8 mouse cellular contexts compared by ENCODE assay signal in genomic region chr4:137676057-137676456, GRCm38 (mm10). TPM values are rescaled to one million over a fixed set of nuclear protein-coding genes. Genes with fewer than 3 reads are reported as not detected.
A peak's percentile ranks its signal among the peaks of the same experiment; 100 is the strongest.
DNase-seq lines count a peak whose midpoint lies in the region; ATAC-seq and TF ChIP-seq lines count a peak whose summit lies in the region.

No protein-coding gene starts in this region.

- WGBS in liver, embryonic 12.5 days (ENCODE audit: insufficient replicate concordance): 12% methylated on average over 11 of the region's 11 CpGs
- WGBS in forebrain, embryonic 16.5 days: 8% methylated on average over 11 of the region's 11 CpGs
- 6% methylated on average over 11 of the region's 11 CpGs for WGBS in intestine, embryonic 14.5 days
- WGBS in liver, embryonic 14.5 days (ENCODE audit: insufficient replicate concordance): 10% methylated on average over 11 of the region's 11 CpGs
- WGBS in neural tube, embryonic 14.5 days: 10% methylated on average over 11 of the region's 11 CpGs

- H3K36me3 ChIP-seq in liver, embryonic 12.5 days: no peaks in the 10 kb centered on the region
- no peaks in the 10 kb centered on the region for H3K36me3 ChIP-seq in forebrain, embryonic 16.5 days (ENCODE audit: control insufficient read depth, insufficient read depth)
- no peaks in the 10 kb centered on the region for H3K36me3 ChIP-seq in intestine, embryonic 14.5 days (ENCODE audit: control insufficient read depth, insufficient read depth, low read length)
- H3K36me3 ChIP-seq in liver, embryonic 14.5 days (replicated peaks; ENCODE audit: control insufficient read depth, insufficient read depth, low read depth): no peaks in the 10 kb centered on the region
- H3K36me3 ChIP-seq in neural tube, embryonic 14.5 days (ENCODE audit: control insufficient read depth, insufficient read depth, low read length): no peaks in the 10 kb centered on the region

- no peak for ATAC-seq in liver, embryonic 12.5 days
- peak; percentile 26; the same call in 1 of the 2 replicates for ATAC-seq in forebrain, embryonic 16.5 days
- ATAC-seq in intestine, embryonic 14.5 days (replicated peaks; ENCODE audit: low FRiP score, low TSS enrichment, low read depth): 0 out of 2 replicates have a peak, but pooled peaks have one; percentile 36
- no peak for ATAC-seq in liver, embryonic 14.5 days (ENCODE audit: insufficient read depth)
- peak; percentile 26; the same call in 1 of the 2 replicates for ATAC-seq in neural tube, embryonic 14.5 days (ENCODE audit: low read depth)

- no peak overlapping the region for H3K27ac ChIP-seq in liver, embryonic 12.5 days
- no peak overlapping the region for H3K27ac ChIP-seq in forebrain, embryonic 16.5 days (ENCODE audit: low read length)
- no peak overlapping the region for H3K27ac ChIP-seq in intestine, embryonic 14.5 days (ENCODE audit: low read depth)
- H3K27ac ChIP-seq in liver, embryonic 14.5 days: no peak overlapping the region
- no peak overlapping the region for H3K27ac ChIP-seq in neural tube, embryonic 14.5 days (ENCODE audit: low read depth, low read length)

- peaks cover 73% of the 10 kb centered on the region for H3K27me3 ChIP-seq in liver, embryonic 12.5 days (replicated peaks)
- H3K27me3 ChIP-seq in forebrain, embryonic 16.5 days (replicated peaks; ENCODE audit: control insufficient read depth, insufficient read depth, low read length): no peaks in the 10 kb centered on the region
- H3K27me3 ChIP-seq in intestine, embryonic 14.5 days (replicated peaks; ENCODE audit: control insufficient read depth, insufficient read depth, low read length): peaks cover 18% of the 10 kb centered on the region
- peaks cover 3% of the 10 kb centered on the region for H3K27me3 ChIP-seq in liver, embryonic 14.5 days (ENCODE audit: control insufficient read depth, insufficient read depth, low read length)
- no peaks in the 10 kb centered on the region; the same call in 1 of the 2 replicates for H3K27me3 ChIP-seq in neural tube, embryonic 14.5 days (ENCODE audit: control insufficient read depth, insufficient read depth, low read length)

- H3K4me2 ChIP-seq in liver, embryonic 12.5 days: no peak overlapping the region
- peak overlapping the region; percentile 13; the same call in 1 of the 2 replicates for H3K4me2 ChIP-seq in forebrain, embryonic 16.5 days (ENCODE audit: low read length)
- no peak overlapping the region for H3K4me2 ChIP-seq in intestine, embryonic 14.5 days (ENCODE audit: low read length)
- no peak overlapping the region for H3K4me2 ChIP-seq in liver, embryonic 14.5 days (ENCODE audit: low read depth)
- H3K4me2 ChIP-seq in neural tube, embryonic 14.5 days (ENCODE audit: low read depth, low read length): no peak overlapping the region

- H3K9ac ChIP-seq in liver, embryonic 12.5 days: no peak overlapping the region
- no peak overlapping the region; the same call in 1 of the 2 replicates for H3K9ac ChIP-seq in forebrain, embryonic 16.5 days (replicated peaks; ENCODE audit: low read depth, low read length)
- no peak overlapping the region for H3K9ac ChIP-seq in intestine, embryonic 14.5 days (ENCODE audit: low read length)
- H3K9ac ChIP-seq in liver, embryonic 14.5 days (replicated peaks): no peak overlapping the region
- H3K9ac ChIP-seq in neural tube, embryonic 14.5 days (replicated peaks; ENCODE audit: low read depth, low read length): no peak overlapping the region

- H3K9me3 ChIP-seq in liver, embryonic 12.5 days (replicated peaks): no peaks in the 10 kb centered on the region
- no peaks in the 10 kb centered on the region for H3K9me3 ChIP-seq in forebrain, embryonic 16.5 days (ENCODE audit: control insufficient read depth, low read length)
- no peaks in the 10 kb centered on the region for H3K9me3 ChIP-seq in intestine, embryonic 14.5 days (ENCODE audit: control insufficient read depth, low read length)
- H3K9me3 ChIP-seq in liver, embryonic 14.5 days (ENCODE audit: control insufficient read depth, low read length): no peaks in the 10 kb centered on the region
- no peaks in the 10 kb centered on the region for H3K9me3 ChIP-seq in neural tube, embryonic 14.5 days (ENCODE audit: control insufficient read depth, low read length)

- no peak overlapping the region for H3K4me3 ChIP-seq in liver, embryonic 12.5 days
- no peak overlapping the region for H3K4me3 ChIP-seq in forebrain, embryonic 16.5 days (replicated peaks; ENCODE audit: low read length)
- H3K4me3 ChIP-seq in intestine, embryonic 14.5 days (ENCODE audit: low read depth, low read length): no peak overlapping the region
- no peak overlapping the region for H3K4me3 ChIP-seq in liver, embryonic 14.5 days (ENCODE audit: insufficient read depth in 1 of 2, low read depth in 2 of 2, low read length in 2 of 2)
- no peak overlapping the region for H3K4me3 ChIP-seq in neural tube, embryonic 14.5 days (ENCODE audit: low read depth, low read length)

- peak; percentile 90 for TF ChIP-seq CTCF in liver, embryonic 14.5 days (IDR thresholded peaks at IDR 0.05; ENCODE audit: low read depth)

- no peak for TF ChIP-seq EP300 in liver, embryonic 14.5 days (IDR thresholded peaks at IDR 0.05; ENCODE audit: low read depth)

- no peaks in the 10 kb centered on the region for H3K4me1 ChIP-seq in liver, embryonic 12.5 days
- peaks cover 24% of the 10 kb centered on the region for H3K4me1 ChIP-seq in forebrain, embryonic 16.5 days (replicated peaks; ENCODE audit: control insufficient read depth, insufficient read depth, low read length)
- H3K4me1 ChIP-seq in intestine, embryonic 14.5 days (replicated peaks; ENCODE audit: control insufficient read depth, insufficient read depth, low read length): no peaks in the 10 kb centered on the region; the same call in 1 of the 2 replicates
- no peaks in the 10 kb centered on the region for H3K4me1 ChIP-seq in liver, embryonic 14.5 days (replicated peaks; ENCODE audit: control insufficient read depth in 2 of 2, insufficient read depth in 2 of 2, low read length in 1 of 2)
- peaks cover 9% of the 10 kb centered on the region for H3K4me1 ChIP-seq in neural tube, embryonic 14.5 days (ENCODE audit: control insufficient read depth, insufficient read depth, low read length)

- peak; percentile 65 for DNase-seq in liver
- peak; percentile 77 for DNase-seq in cerebellum, adult 11-12 months
- peak; percentile 97 for DNase-seq in intestine, embryonic 14.5 days (ENCODE audit: low spot score)
- DNase-seq in liver, embryonic 14.5 days (ENCODE audit: low read depth in 3 of 3, low spot score in 3 of 3): peak in 2 of 3 experiments; percentile 17 to 23
- DNase-seq in testis, postnatal 14 days (ENCODE audit: low spot score): peak; percentile 45

RNA-seq across cellular contexts. Expression of gene Rap1gap, which starts 11.5 kb away (rescaled TPM):
- polyA plus RNA-seq in liver, embryonic 12.5 days (2016; fragmentation: Nextera tagmentation; extraction: Ambion mirVana): 2.2 and 2.3 TPM in 2 replicates
- 35.4 and 51.6 TPM in 2 replicates for polyA plus RNA-seq in forebrain, embryonic 16.5 days (2015; fragmentation: Nextera tagmentation; extraction: Ambion mirVana)
- 11.2 and 15.6 TPM in 2 replicates for polyA plus RNA-seq in intestine, embryonic 14.5 days (2014; fragmentation: Nextera tagmentation; extraction: Ambion mirVana)
- 2.7 and 3.1 TPM in 2 replicates for polyA plus RNA-seq in liver, embryonic 14.5 days (2012; rRNA removed)
- 1.6 and 1.7 TPM in 2 replicates for polyA plus RNA-seq in liver, embryonic 14.5 days (2014; fragmentation: Nextera tagmentation; extraction: Ambion mirVana)
- 75.5 and 77.6 TPM in 2 replicates for polyA plus RNA-seq in neural tube, embryonic 14.5 days (2014; fragmentation: Nextera tagmentation; extraction: Ambion mirVana)

Comparison
In these comparisons a context has a peak if more than half of its experiments do, and no peak if none do; other contexts are left out.
1. DNase-seq: peak in every context shown above with its lines; median percentile 97 in intestine, embryonic 14.5 days; 77 in cerebellum, adult 11-12 months; 65 in liver; 45 in testis, postnatal 14 days; 20 in liver, embryonic 14.5 days.
2. ATAC-seq: peak in forebrain, embryonic 16.5 days (single experiment), intestine, embryonic 14.5 days (single experiment) and neural tube, embryonic 14.5 days (single experiment); none in liver, embryonic 12.5 days (single experiment) and liver, embryonic 14.5 days (single experiment).